Mouse (Mus musculus): ENCODE measurements around the gene Dvl2.

DNA sequence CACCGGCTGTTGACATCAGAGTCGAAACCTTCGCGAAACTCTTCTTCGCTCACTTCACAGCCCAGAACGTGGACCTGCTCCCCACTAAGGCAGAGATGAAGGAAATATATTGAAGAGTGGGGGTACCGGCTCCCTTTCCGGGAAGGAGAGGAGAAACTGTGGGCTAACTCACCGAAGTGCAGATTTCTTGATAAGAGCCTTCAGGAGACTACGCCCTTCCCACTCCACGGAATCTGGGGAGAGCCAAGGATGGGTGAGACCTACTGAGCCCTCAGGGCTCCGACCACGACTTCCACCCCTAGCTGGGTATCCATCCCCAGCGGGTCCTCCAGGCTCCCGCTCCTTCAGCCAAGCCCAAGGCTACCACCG, 20.6 kb upstream of the Dvl2 start:
- no peak for TF ChIP-seq CTCF (IDR thresholded peaks at IDR 0.05; ENCODE audit: low read depth, low read length)
- TF ChIP-seq EP300 (IDR thresholded peaks at IDR 0.05; ENCODE audit: insufficient read depth, low read depth, low read length), result no peak
